Mouse (Mus musculus) spleen, adult 2 months (tissue): ENCODE measurements around the gene Wwox. TPM values are rescaled to one million over a fixed set of nuclear protein-coding genes. Genes with fewer than 3 reads are reported as not detected.

Experiments used
- DNase-seq, 2 experiments: peaks; one replicate each; pipeline versions ENCODE4 v3.0.0 to v3.0.0-alpha.2; 2012 to 2021; ENCODE audit warnings: low spot score in 2 of 2, low read depth in 1 of 2
- H3K27ac ChIP-seq: fragments of 200-500 bp; 2 replicates; pipeline ENCODE4 v1.5.1; 2012; ENCODE audit warnings: low read length, inconsistent platforms; ENCODE audit not compliant: insufficient read depth
- H3K27me3 ChIP-seq: fragments of 200-500 bp; 2 replicates; pipeline ENCODE4 v1.6.1; 2012; ENCODE audit warnings: mild to moderate bottlenecking, moderate library complexity, low read length, inconsistent platforms; ENCODE audit not compliant: control insufficient read depth, insufficient read depth
- H3K36me3 ChIP-seq: fragments of 200-500 bp; 2 replicates; pipeline ENCODE4 v1.6.1; 2012; ENCODE audit warnings: mild to moderate bottlenecking, low read length, inconsistent platforms; ENCODE audit not compliant: control insufficient read depth, insufficient read depth
- H3K4me1 ChIP-seq: fragments of 200-500 bp; 2 replicates; pipeline ENCODE4 v1.6.1; 2011; ENCODE audit warnings: inconsistent platforms; ENCODE audit not compliant: control insufficient read depth, insufficient read depth, insufficient read length
- H3K4me3 ChIP-seq: fragments of 200-500 bp; 2 replicates; pipeline ENCODE4 v1.5.1; 2011; ENCODE audit warnings: mild to moderate bottlenecking, inconsistent platforms; ENCODE audit not compliant: insufficient read depth, insufficient read length; ENCODE audit errors: extremely low read depth
- CTCF ChIP-seq: fragments of 200-500 bp; IDR thresholded peaks from 2 replicates; pipeline ENCODE4 v1.5.1; 2011; ENCODE audit warnings: mild to moderate bottlenecking, inconsistent platforms; ENCODE audit not compliant: insufficient read depth, insufficient read length, insufficient replicate concordance; ENCODE audit errors: extremely low read depth
- POLR2A ChIP-seq: fragments of 200-500 bp; IDR thresholded peaks from 2 replicates; pipeline ENCODE4 v1.6.1; 2011; ENCODE audit warnings: low read depth, low read length, inconsistent platforms
- WGBS: fragments of 180-500 bp; shearing (Covaris S2); methylation state at CpG from one replicate; pipeline ENCODE4 v1.1.7; 2018; 5-methylcytosine and 5-hydroxymethylcytosine counted together
- polyA plus RNA-seq: library from polyadenylated mRNA; depleted of rRNA; stranded (reverse); fragments of >200 nt; gene quantifications from 2 replicates; pipeline ENCODE4 v1.2.3, GENCODE M21; 2012

Gene Wwox
- polyA plus RNA-seq, 1 experiment = 3.8 TPM

- no peaks in the 10 kb centered on the region for H3K4me1 ChIP-seq
- no peak overlapping the region for H3K27ac ChIP-seq
- 85% methylated on average over 9 of the region's 9 CpGs for WGBS
- H3K27me3 ChIP-seq = no peaks in the 10 kb centered on the region
- H3K4me3 ChIP-seq = no peak overlapping the region
- no peak for TF ChIP-seq POLR2A
- no peak for TF ChIP-seq CTCF
- DNase-seq = no peak
- H3K36me3 ChIP-seq = no peaks in the 10 kb centered on the region
Measured at GRCm38 (mm10) chr8:114618908-114619508, 179.6 kb downstream of the Wwox start.

- Histone ChIP-seq H3K27me3 (no peaks in the 10 kb centered on the region), H3K4me1 (peaks cover 13% of the 10 kb centered on the region; the same call in 1 of the 2 replicates), H3K4me3 (no peak overlapping the region), H3K36me3 (no peaks in the 10 kb centered on the region), H3K27ac (no peak overlapping the region)
- no peak for DNase-seq
- TF ChIP-seq CTCF (no peak), POLR2A (no peak)
- whole genome bisulfite sequencing = 94% methylated on average over 6 of the region's 6 CpGs
Measured at GRCm38 (mm10) chr8:114625402-114625801, 185.9 kb downstream of the Wwox start.

- H3K36me3 ChIP-seq = no peaks in the 10 kb centered on the region
- peaks cover 15% of the 10 kb centered on the region; the same call in 1 of the 2 replicates for H3K4me1 ChIP-seq
- TF ChIP-seq CTCF (no peak), POLR2A (no peak)
- no peaks in the 10 kb centered on the region for H3K27me3 ChIP-seq
- no peak overlapping the region for H3K27ac ChIP-seq
- WGBS = 81% methylated on average over 9 of the region's 9 CpGs
- H3K4me3 ChIP-seq = no peak overlapping the region
- no peak for DNase-seq
Measured at GRCm38 (mm10) chr8:114626897-114627296, 187.4 kb downstream of the Wwox start.

GRCm38 (mm10) chr8:114629719-114630118 lies 190.3 kb downstream of the Wwox start:
- DNase-seq = no peak
- Histone ChIP-seq H3K27me3 (no peaks in the 10 kb centered on the region), H3K36me3 (no peaks in the 10 kb centered on the region), H3K4me1 (peaks cover 15% of the 10 kb centered on the region; the same call in 1 of the 2 replicates), H3K4me3 (no peak overlapping the region), H3K27ac (no peak overlapping the region)
- WGBS = 36% methylated on average over 7 of the region's 7 CpGs
- TF ChIP-seq CTCF (no peak), POLR2A (no peak)

- Histone ChIP-seq H3K27me3 (no peaks in the 10 kb centered on the region), H3K4me1 (peaks cover 15% of the 10 kb centered on the region; the same call in 1 of the 2 replicates), H3K36me3 (no peaks in the 10 kb centered on the region), H3K27ac (no peak overlapping the region), H3K4me3 (no peak overlapping the region)
- no peak for TF ChIP-seq POLR2A
- TF ChIP-seq CTCF = no peak
- DNase-seq = no peak
- WGBS = 92% methylated on average over 6 of the region's 6 CpGs
Measured at GRCm38 (mm10) chr8:114631087-114631486, 191.6 kb downstream of the Wwox start.

- Histone ChIP-seq H3K27ac (no peak overlapping the region), H3K4me1 (peaks cover 11% of the 10 kb centered on the region; the same call in 1 of the 2 replicates), H3K27me3 (no peaks in the 10 kb centered on the region), H3K4me3 (no peak overlapping the region), H3K36me3 (no peaks in the 10 kb centered on the region)
- WGBS = 91% methylated on average over 2 of the region's 2 CpGs
- no peak for TF ChIP-seq CTCF
- no peak for TF ChIP-seq POLR2A
- DNase-seq = no peak
Measured at GRCm38 (mm10) chr8:114634151-114634550, 194.7 kb downstream of the Wwox start.

GRCm38 (mm10) chr8:114634669-114635410 lies 195.4 kb downstream of the Wwox start:
- WGBS = 79% methylated on average over 9 of the region's 9 CpGs

More at GRCm38 (mm10) chr8:114634669-114635410, 195.4 kb downstream of the Wwox start:
- Histone ChIP-seq H3K27ac (no peak overlapping the region), H3K36me3 (no peaks in the 10 kb centered on the region), H3K4me3 (no peak overlapping the region), H3K4me1 (peaks cover 6% of the 10 kb centered on the region; the same call in 1 of the 2 replicates), H3K27me3 (no peaks in the 10 kb centered on the region)
- no peak for DNase-seq
- no peak for TF ChIP-seq CTCF
- no peak for TF ChIP-seq POLR2A
